Mouse (Mus musculus) 3134 (cell line): ENCODE measurements at regions not wholly inside any gene's neighbourhood (a gene's known extent, or its start where the extent isn't known, plus 50 kb on each side); places are given as distances from the start of the nearest gene placed in this dataset.

Source experiments
- DNase-seq: peaks from one replicate; pipeline ENCODE4 v3.0.0-alpha.2; 2011; ENCODE audit warnings: low spot score; ENCODE audit not compliant: insufficient read length; ENCODE audit errors: extremely low read depth

DNA sequence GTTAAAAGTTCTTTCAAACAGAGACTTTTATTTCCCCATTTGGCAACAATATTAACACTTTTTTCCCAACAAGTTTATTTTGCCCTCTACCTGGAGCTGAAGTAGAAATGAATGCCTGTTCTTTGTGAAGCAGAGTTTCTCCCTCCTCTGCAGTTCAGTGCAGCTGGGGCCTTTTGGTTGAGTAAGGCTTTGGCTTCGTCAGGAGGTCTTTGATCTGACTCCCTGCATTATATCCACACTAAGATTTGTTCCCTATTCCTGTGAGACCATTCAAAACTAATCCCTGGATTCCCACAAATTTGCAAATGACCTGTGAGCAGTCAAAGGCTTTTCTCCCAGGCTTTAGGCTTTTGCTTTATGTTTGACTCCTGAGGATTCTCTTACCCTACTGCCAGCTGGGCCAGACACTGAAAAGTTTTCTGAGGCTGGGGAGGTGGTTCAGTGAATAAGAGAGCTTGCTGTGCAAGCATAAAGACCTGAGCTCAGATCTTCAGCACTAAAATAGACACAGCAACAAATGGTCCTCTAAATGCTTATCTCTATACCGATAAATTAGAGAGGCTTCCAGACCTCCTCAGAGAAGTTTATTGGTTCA is 323.5 kb upstream of the 2610301B20Rik start:
- DNase-seq = no peak

- DNase-seq = no peak
These were observed 320.6 kb upstream of the 2610301B20Rik start for GRCm38 (mm10) chr4:10553724-10554123.

GRCm38 (mm10) chr4:10560078-10560477 is 314.2 kb upstream of the 2610301B20Rik start:
- DNase-seq = peak; percentile 2

- no peak for DNase-seq
These were observed 269.8 kb upstream of the 2610301B20Rik start for GRCm38 (mm10) chr4:10604513-10604912.

- no peak for DNase-seq
These were observed 266.3 kb upstream of the 2610301B20Rik start for GRCm38 (mm10) chr4:10607855-10608576.

DNA sequence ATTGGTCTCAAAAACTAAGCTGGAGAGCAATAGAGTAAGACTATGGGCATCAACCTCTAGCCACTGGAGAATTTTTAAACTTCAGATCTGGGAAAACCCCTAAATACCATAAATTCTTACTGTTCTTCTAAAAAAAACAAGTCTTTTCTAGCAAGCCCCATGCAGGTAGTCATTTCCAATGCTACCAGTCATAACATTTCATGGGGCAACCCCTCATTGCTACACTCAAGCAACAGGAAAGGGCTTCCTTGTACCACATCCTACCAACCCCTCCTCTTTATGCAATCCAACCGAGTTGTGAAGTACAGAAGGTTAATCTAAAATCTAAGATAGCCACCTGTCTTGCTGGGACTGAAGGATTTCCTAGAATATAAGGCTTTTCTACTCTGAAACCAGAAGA is 263.5 kb upstream of the 2610301B20Rik start:
- no peak for DNase-seq
